Mouse (Mus musculus): ENCODE measurements around the gene Ten1. TPM values are rescaled to one million over a fixed set of nuclear protein-coding genes. Genes with fewer than 3 reads are reported as not detected.

Gene Ten1
- polyA plus RNA-seq, 1 experiment from 2014 or later, result 54.9 TPM

DNA sequence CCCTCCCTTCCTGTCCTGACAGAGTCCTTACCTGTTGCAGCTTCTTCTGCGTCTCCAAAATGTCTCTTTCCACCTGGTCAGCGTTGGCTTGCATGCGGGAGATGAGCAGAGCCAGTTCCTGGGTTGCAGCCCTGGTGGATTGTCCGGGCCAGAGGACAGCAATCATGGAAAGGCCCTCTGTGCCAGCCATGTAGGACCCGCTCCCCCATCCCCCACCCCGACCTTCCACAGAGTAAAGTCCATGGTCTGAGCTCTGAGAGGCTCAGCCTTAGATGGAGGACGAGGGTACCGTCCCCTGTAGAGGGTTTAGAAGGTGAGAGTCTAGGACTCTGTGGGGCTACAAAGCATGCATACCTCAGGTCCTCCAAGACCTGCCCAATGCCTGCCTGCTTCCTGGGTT is 36.2 kb downstream of the Ten1 start:
- ATAC-seq (ENCODE audit: insufficient read depth, low FRiP score, low TSS enrichment) (no peak), DNase-seq (ENCODE audit: low spot score) (no peak)
- Histone ChIP-seq H3K9ac (ENCODE audit: low read length) (no peak overlapping the region), H3K4me1 (ENCODE audit: control insufficient read depth, insufficient read depth, low read length) (peaks cover 3% of the 10 kb centered on the region; the same call in 1 of the 2 replicates), H3K27ac (ENCODE audit: low read depth, low read length) (no peak overlapping the region), H3K4me3 (ENCODE audit: low read depth, low read length) (no peak overlapping the region), H3K36me3 (ENCODE audit: control insufficient read depth, insufficient read depth, low read length) (no peaks in the 10 kb centered on the region), H3K9me3 (ENCODE audit: control insufficient read depth, low read length) (no peaks in the 10 kb centered on the region), H3K27me3 (ENCODE audit: control insufficient read depth, insufficient read depth, low read length) (peaks cover 14% of the 10 kb centered on the region), H3K4me2 (ENCODE audit: low read depth) (no peak overlapping the region)
- 85% methylated on average over 8 of the region's 8 CpGs for WGBS

DNA sequence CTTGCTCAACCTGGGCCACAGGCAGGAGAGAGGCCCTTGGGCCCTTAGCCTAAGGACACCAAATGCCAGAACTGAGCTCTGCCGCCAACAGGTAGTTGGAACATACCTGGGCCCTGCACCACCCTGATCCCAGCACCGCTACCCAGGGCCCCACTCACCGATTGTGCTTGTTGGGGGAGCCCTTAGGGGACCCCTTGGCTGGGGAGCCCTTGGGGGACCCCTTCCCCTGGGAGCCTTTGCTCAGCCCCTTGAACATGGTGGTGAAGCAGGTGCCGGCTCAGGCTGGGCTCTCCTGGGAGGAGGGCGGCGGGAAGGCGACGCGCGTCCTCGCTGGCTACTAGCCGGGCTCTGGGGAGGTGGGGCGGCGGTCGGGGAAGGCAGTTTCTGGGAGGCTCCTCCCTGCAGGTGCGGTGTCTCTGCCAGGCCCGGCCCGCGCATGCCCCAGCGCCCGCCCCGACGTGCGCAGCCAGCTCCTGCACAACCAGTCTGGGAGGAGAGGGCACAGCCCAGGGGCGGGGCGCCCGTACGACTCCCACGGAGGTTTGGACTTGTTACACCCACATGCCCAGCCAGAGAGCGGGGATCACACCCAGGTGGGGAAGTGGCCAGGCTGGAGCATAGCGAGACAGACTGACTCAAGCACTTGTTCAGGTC is 39.2 kb downstream of the Ten1 start, which contains the start of gene Evpl:
TSS of gene Evpl (minus strand) at position 336 of the 654 bp plus-strand sequence.
- Histone ChIP-seq H3K4me3 (ENCODE audit: low read depth, low read length) (no peak within 1 kb of the TSS), H3K36me3 (ENCODE audit: control insufficient read depth, insufficient read depth, low read length) (no peaks in the 10 kb centered on the region), H3K4me2 (ENCODE audit: low read depth) (no peak within 1 kb of the TSS), H3K27me3 (ENCODE audit: control insufficient read depth, insufficient read depth, low read length) (peaks cover 14% of the 10 kb centered on the region), H3K4me1 (ENCODE audit: control insufficient read depth, insufficient read depth, low read length) (peaks cover 12% of the 10 kb centered on the region), H3K9me3 (ENCODE audit: control insufficient read depth, low read length) (no peaks in the 10 kb centered on the region), H3K9ac (ENCODE audit: low read length) (no peak within 1 kb of the TSS), H3K27ac (ENCODE audit: low read depth, low read length) (no peak within 1 kb of the TSS)
- ATAC-seq (ENCODE audit: insufficient read depth, low FRiP score, low TSS enrichment) (no peak), DNase-seq (ENCODE audit: low spot score) (no peak)
- WGBS, result 18% methylated on average over 31 of the region's 31 CpGs

DNA sequence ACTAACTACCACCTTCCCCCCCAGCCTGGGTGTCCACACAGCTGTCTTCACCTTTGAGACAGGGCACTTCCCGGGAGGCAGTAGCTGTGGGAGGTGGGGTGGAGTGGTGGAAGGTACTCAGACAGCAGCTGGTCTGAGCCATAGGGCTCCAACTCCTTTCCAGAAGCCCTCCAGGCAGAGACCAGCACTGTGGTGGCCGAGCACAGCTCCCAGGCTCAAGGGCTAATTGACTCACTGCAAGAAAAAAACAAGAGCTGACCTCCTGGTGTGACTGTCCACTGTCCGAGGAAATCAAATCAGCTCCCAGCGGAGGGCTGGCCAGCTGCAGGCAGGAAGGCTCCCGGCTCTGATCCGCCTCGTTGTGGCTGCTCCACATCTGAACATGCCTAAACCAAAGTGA is 41.1 kb downstream of the Ten1 start:
- Histone ChIP-seq H3K27me3 (ENCODE audit: control insufficient read depth, insufficient read depth, low read length) (peaks cover 14% of the 10 kb centered on the region), H3K4me1 (ENCODE audit: control insufficient read depth, insufficient read depth, low read length) (peaks cover 12% of the 10 kb centered on the region), H3K4me2 (ENCODE audit: low read depth) (no peak overlapping the region), H3K4me3 (ENCODE audit: low read depth, low read length) (no peak overlapping the region), H3K36me3 (ENCODE audit: control insufficient read depth, insufficient read depth, low read length) (peaks cover 2% of the 10 kb centered on the region; the same call in 1 of the 2 replicates), H3K27ac (ENCODE audit: low read depth, low read length) (peak overlapping the region; percentile 40; the same call in 1 of the 2 replicates), H3K9ac (ENCODE audit: low read length) (no peak overlapping the region), H3K9me3 (ENCODE audit: control insufficient read depth, low read length) (no peaks in the 10 kb centered on the region)
- ATAC-seq (ENCODE audit: insufficient read depth, low FRiP score, low TSS enrichment), result no peak
- WGBS, result 9% methylated on average over 7 of the region's 7 CpGs
- DNase-seq (ENCODE audit: low spot score), result no peak

DNA sequence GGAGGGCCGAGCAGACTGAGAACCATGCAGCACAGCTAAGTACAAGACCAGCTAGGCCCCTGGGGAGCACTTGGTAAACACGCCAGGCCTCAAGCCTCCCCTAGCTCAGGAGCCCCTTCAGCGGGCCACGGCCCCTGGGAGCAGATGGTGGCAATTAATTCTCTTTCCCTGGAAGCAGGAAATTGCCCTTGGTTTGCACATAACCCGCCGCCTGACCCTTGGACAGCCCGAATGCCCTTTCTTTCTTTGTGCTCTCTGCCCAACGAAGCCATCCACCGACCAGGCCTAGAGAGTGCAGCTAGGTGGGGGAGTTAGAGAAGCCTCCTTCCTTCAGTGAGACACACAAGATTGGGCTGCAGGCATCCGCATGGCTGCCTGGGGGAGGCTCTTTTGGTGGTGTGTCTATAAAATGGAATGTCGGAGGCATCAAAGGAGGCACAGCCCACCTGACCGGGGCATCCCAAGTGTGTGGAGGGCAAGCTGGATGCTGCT is 43.1 kb downstream of the Ten1 start:
- DNase-seq (ENCODE audit: low spot score), result peak; percentile 55
- no peak for ATAC-seq (ENCODE audit: insufficient read depth, low FRiP score, low TSS enrichment)
- Histone ChIP-seq H3K9ac (ENCODE audit: low read length) (peak overlapping the region; percentile 41), H3K4me2 (ENCODE audit: low read depth) (no peak overlapping the region), H3K27ac (ENCODE audit: low read depth, low read length) (peak overlapping the region; percentile 68), H3K4me3 (ENCODE audit: low read depth, low read length) (no peak overlapping the region), H3K4me1 (ENCODE audit: control insufficient read depth, insufficient read depth, low read length) (peaks cover 12% of the 10 kb centered on the region), H3K9me3 (ENCODE audit: control insufficient read depth, low read length) (no peaks in the 10 kb centered on the region), H3K27me3 (ENCODE audit: control insufficient read depth, insufficient read depth, low read length) (peaks cover 14% of the 10 kb centered on the region), H3K36me3 (ENCODE audit: control insufficient read depth, insufficient read depth, low read length) (peaks cover 2% of the 10 kb centered on the region)
- 13% methylated on average over 12 of the region's 12 CpGs for WGBS

DNA sequence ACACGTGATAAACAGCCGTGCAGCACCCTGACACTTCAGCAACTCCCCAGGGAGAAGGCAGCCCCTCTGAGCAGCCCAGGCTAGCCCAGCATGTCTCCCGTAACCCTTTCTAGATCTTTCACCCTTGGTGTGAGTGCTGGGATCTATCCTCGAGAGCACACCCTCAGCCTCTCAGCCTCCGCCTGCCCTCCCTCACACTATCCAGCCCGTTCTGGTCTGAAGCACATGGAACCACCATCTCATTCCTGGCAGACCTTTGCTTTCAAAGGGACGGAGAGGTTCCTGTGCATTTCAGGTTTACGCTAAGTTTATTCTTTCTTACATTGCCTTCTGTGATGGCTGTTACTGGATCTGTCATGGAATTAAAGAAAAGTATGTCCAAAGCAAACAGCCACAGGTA is 45.9 kb downstream of the Ten1 start:
- DNase-seq (ENCODE audit: low spot score) (no peak), ATAC-seq (ENCODE audit: insufficient read depth, low FRiP score, low TSS enrichment) (no peak)
- H3K4me1 ChIP-seq (ENCODE audit: control insufficient read depth, insufficient read depth, low read length), result peaks cover 10% of the 10 kb centered on the region
- H3K36me3 ChIP-seq (ENCODE audit: control insufficient read depth, insufficient read depth, low read length), result peaks cover 19% of the 10 kb centered on the region
- no peak overlapping the region for H3K27ac ChIP-seq (ENCODE audit: low read depth, low read length)
- no peak overlapping the region for H3K9ac ChIP-seq (ENCODE audit: low read length)
- no peaks in the 10 kb centered on the region for H3K9me3 ChIP-seq (ENCODE audit: control insufficient read depth, low read length)
- no peak overlapping the region for H3K4me3 ChIP-seq (ENCODE audit: low read depth, low read length)
- H3K4me2 ChIP-seq (ENCODE audit: low read depth), result no peak overlapping the region
- 85% methylated on average over 8 of the region's 8 CpGs for WGBS
- H3K27me3 ChIP-seq (ENCODE audit: control insufficient read depth, insufficient read depth, low read length), result no peaks in the 10 kb centered on the region

DNA sequence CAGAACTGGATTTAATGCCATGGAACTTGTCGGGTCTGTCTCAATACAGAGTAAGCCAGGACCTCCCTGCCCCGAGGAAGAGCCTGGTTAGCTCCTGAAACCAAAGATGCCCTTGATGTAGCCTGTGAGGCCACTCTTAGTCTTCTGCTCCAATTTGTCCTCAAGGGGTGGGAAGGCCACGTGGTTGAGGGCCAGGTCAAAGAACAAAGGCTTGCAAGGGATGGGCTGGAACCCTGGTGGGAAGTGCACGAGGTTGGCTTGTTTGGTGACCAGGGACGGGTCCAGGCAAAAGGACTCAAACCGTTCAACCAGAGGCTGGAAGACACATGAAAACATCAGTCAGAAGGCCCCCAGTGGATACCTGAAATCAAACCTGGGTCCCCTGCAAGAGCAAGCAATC is 47.0 kb downstream of the Ten1 start:
- Histone ChIP-seq H3K4me3 (ENCODE audit: low read depth, low read length) (no peak overlapping the region), H3K9ac (ENCODE audit: low read length) (no peak overlapping the region), H3K27ac (ENCODE audit: low read depth, low read length) (no peak overlapping the region), H3K4me1 (ENCODE audit: control insufficient read depth, insufficient read depth, low read length) (peaks cover 10% of the 10 kb centered on the region), H3K36me3 (ENCODE audit: control insufficient read depth, insufficient read depth, low read length) (peaks cover 27% of the 10 kb centered on the region), H3K4me2 (ENCODE audit: low read depth) (no peak overlapping the region), H3K27me3 (ENCODE audit: control insufficient read depth, insufficient read depth, low read length) (no peaks in the 10 kb centered on the region), H3K9me3 (ENCODE audit: control insufficient read depth, low read length) (no peaks in the 10 kb centered on the region)
- DNase-seq (ENCODE audit: low spot score), result no peak
- WGBS, result 72% methylated on average over 6 of the region's 6 CpGs
- no peak for ATAC-seq (ENCODE audit: insufficient read depth, low FRiP score, low TSS enrichment)

DNA sequence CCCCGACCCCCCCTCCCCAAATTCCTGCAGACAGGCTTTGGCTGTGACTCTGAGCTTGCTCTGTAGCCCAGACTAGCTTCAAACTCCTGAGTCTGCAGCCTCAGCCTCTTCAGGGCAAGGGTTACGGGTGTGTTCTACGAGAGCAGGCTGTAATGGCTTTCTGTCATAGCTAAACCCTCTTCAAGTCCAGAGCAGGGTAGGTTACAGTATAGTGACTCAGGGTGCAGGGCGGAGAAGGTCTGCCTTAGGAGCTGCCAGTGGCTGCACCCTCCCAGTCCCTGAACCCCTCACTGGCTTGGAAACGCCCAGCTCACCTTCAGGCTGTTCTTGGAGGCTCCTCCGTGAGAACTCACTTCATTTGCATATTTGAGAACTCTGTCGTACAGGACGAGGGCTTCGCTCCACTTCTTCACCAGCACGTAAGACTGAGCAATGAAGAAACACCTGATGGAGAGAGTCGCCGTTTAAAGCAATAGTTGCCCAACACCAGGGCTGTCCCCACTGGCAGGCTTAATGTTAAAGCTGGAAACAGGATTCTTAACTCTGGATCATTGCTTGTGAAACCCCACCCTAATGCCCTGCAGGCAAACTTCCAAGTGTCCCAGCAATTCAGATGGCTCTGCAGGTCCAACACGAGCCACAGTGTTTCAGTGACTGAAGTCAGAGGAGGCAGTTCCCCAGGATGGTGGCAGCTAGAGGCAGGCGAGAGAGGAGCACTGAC is 49.0 kb downstream of the Ten1 start:
- H3K9ac ChIP-seq (ENCODE audit: low read length), result no peak overlapping the region
- WGBS, result 79% methylated on average over 14 of the region's 14 CpGs
- H3K4me2 ChIP-seq (ENCODE audit: low read depth), result no peak overlapping the region
- no peaks in the 10 kb centered on the region for H3K4me1 ChIP-seq (ENCODE audit: control insufficient read depth, insufficient read depth, low read length)
- no peak for ATAC-seq (ENCODE audit: insufficient read depth, low FRiP score, low TSS enrichment)
- peaks cover 33% of the 10 kb centered on the region for H3K36me3 ChIP-seq (ENCODE audit: control insufficient read depth, insufficient read depth, low read length)
- no peaks in the 10 kb centered on the region for H3K27me3 ChIP-seq (ENCODE audit: control insufficient read depth, insufficient read depth, low read length)
- no peak overlapping the region for H3K27ac ChIP-seq (ENCODE audit: low read depth, low read length)
- no peak for DNase-seq (ENCODE audit: low spot score)
- H3K9me3 ChIP-seq (ENCODE audit: control insufficient read depth, low read length), result no peaks in the 10 kb centered on the region
- no peak overlapping the region for H3K4me3 ChIP-seq (ENCODE audit: low read depth, low read length)

DNA sequence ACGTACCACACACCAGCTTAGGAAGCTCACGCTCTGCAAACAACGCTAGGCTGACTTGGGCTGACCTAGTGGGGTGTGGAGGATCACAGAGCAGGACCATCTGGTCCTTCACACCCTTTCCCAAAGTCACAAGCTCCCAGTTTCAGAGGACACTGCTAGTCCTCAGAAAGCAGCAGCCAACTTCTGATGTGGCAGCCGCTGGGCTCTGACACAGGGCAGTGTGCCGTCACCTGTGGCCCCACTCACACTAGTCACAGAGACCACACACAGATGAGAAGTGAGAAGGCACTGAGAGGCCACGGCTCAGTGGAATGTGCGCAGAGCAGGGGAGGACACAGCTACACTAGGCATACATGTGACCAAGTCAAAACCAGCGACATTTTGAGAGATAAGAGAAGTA is 52.2 kb downstream of the Ten1 start:
- no peak overlapping the region for H3K4me2 ChIP-seq (ENCODE audit: low read depth)
- H3K9ac ChIP-seq (ENCODE audit: low read length), result no peak overlapping the region
- 91% methylated on average over 8 of the region's 8 CpGs for whole genome bisulfite sequencing
- H3K4me1 ChIP-seq (ENCODE audit: control insufficient read depth, insufficient read depth, low read length), result no peaks in the 10 kb centered on the region
- H3K4me3 ChIP-seq (ENCODE audit: low read depth, low read length), result no peak overlapping the region
- ATAC-seq (ENCODE audit: insufficient read depth, low FRiP score, low TSS enrichment) (no peak), DNase-seq (ENCODE audit: low spot score) (no peak)
- no peaks in the 10 kb centered on the region for H3K27me3 ChIP-seq (ENCODE audit: control insufficient read depth, insufficient read depth, low read length)
- peaks cover 41% of the 10 kb centered on the region for H3K36me3 ChIP-seq (ENCODE audit: control insufficient read depth, insufficient read depth, low read length)
- no peak overlapping the region for H3K27ac ChIP-seq (ENCODE audit: low read depth, low read length)
- no peaks in the 10 kb centered on the region for H3K9me3 ChIP-seq (ENCODE audit: control insufficient read depth, low read length)

Measured in neural tube, embryonic 11.5 days (tissue).